Mouse (Mus musculus): ENCODE measurements around the gene Pgbd1. TPM values are rescaled to one million over a fixed set of nuclear protein-coding genes. Genes with fewer than 3 reads are reported as not detected.

The Pgbd1 gene
- 0.19 and 0.25 TPM in 2 replicates for polyA plus RNA-seq (2012; rRNA removed)

DNA sequence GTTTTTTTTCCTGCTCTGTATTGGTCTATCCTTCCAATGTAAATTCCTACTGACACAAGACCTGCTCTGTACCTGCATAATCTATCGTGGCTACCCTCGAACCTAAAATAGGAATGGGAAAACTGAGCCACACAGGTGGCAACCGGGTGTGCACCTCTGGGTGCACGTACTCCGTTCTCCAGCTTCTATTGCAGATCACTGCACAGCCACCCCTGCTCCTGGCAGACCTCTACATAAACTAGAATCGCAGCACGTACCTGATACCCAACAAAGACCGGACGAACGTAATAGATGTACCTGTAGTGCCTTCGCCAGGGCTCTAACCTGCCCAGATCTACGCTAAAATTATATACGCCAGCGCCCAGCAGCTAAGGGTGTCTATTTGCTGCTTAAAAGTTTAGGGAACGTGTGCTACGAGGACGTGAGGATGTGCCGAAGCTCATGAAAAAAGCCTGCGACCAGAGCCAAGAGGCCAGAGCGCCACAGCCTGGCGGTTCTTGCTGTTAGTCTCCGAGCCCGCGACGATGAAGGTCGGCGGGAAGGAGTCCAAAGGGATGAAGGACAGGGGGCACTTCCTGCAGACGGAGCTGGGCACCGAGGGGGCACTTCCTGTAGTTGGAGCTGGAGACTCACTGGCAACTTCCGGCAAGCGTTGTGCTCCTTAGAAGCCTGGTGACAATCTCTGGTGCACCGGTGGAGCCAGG lies at the start of gene Pgbd1:
Pgbd1 (minus strand) TSS at position 556 of the 704 bp plus-strand sequence.

DNA sequence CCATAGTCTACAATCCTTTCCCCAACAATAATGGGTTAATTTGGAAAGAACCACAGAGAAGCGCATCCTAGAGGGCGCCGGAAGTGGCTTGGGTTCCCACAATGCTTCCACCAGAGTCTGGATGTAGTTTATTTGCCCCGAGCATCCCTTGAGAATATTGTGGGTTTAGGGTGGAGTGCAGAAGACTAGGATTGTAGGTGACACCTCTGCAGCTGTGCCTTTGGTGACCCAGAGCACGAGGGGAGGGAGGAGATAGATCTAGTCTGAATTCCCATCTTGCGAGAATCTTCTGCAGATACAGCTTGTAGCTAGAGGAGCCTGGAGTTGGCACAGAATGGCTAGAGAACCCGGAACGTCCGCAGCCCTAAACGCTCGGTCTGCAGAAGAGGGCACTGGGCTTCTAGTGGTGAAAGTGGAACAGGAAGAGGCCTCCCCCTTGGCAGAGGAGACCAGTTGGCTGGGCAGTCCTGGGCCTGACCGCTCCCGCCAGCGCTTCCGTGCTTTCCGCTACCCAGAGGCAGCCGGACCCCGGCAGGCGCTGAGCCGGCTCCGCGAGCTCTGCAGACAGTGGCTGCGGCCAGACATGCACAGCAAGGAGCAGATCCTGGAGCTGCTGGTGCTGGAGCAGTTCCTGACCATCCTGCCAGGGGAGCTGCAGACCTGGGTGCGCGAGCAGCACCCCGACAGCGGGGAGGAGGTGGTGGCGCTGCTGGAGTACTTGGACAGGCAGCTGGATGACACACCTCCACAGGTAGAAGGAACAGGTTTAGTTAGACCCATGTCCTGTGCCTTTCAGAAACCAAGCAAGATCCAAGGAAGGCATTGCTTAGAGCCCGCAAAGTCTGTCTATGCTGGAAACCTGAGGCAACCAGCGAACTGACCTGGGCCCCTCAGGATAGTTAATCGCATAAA lies 38.2 kb upstream of the Pgbd1 start, which contains the start of the genes Zkscan4 and Gm10065:
Zkscan4 (plus strand) TSS at position 149 of the 912 bp plus-strand sequence.
Gm10065 (minus strand) TSS at position 683 of the 912 bp plus-strand sequence.

DNA sequence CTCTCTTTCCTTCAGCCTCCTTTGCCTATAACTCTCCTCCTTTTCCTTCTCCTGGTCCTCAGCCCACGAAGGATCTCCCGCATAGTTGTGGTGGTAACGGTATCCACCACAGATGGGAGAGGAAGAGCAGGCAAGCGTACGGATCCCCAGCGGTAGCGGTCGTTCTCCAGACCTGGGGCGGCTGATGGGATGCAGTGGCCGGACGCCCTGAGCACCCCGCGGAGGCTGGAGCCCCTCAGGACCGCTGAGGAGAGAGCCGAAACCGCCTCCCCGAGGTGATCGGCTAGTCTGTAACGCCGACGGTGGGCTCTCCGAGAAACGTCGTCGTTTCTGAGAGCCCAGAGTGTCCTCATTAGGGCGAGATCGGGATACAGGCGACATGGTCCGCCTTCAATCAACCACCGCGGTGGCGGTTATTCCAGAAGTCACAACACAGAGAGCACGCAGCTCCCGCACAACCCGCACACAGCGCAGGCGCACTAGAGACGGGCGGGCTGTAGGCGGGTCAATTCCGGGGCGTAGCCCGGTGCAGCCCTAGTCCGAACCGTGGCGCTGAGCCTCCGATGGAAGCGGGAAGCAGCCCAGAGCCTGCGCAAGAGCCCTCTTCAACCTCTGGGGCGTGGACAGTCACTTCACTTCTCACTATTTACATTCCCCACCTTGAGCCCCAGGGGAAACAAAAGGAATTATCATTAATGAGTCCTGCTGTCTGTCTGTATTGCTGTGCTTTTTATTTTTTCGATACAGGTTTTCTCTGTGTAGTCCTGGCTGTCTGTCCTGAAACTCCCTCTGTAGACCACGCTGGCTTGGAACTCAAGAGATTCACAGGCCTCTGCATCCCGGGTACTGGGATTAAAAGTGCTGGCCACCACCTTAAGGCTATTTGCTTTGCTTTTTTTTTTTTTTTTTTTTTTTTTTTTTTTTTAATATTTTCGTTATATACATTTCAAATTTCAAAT lies 27.5 kb upstream of the Pgbd1 start, which contains the start of gene Nkapl:
Nkapl (minus strand) TSS at position 449 of the 959 bp plus-strand sequence.

DNA sequence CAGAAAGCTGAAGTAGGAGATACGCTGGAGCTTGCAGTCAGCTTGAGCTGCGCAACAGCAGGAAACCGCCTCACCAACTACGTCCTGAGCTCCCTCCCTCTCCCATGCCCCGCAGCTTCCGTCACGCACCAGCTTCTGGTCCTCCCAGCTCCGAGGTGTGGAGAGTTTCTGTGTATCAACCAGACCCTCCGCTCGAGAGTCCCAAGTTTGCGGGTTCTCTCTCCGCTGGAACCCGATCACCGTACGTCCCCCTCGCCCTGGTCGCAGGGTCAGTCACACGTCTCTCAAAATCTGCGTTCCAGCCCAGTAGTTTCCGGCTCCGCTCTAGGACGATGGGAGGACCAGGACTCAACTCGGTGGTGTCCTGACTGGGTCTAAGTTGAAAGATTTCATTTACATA lies 12.6 kb upstream of the Pgbd1 start, which contains the start of gene Zscan26:
Zscan26 (minus strand) TSS at position 282 of the 400 bp plus-strand sequence.

DNA sequence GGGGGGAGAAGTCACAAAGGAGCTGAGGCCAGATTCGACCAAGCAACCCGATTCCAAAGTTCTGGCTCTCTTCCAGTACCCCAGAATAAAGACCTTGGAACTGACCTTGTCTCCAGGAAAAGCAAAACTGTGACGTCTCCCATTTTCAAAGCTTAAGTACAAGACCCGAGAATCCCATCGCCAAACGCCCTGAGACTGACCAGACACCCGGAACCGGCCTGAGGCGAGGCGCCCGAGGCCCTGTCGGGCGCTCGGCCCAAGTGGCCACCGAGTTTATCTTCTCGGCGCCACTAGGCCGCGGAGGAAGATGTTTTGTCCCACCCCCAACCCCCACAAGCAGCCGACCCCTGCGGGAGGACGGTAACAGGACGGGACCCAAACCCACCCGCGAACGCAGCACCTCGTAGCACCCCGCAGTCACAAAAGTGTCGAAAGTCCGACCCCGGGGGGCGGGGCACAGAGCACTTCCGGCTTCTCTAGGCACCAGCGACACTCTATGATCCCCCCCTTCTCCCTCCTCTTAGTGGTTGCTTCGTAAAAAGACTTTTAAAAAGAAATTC lies 38.5 kb downstream of the Pgbd1 start, which contains the start of gene Zkscan3:
Zkscan3 (minus strand) TSS at position 469 of the 560 bp plus-strand sequence.

Other genes with a start within 250 kb of the Pgbd1 start
- gene Gpx5, start 148.3 kb downstream of the Pgbd1 start, polyA plus RNA-seq (2012; rRNA removed), result not detected in 2 replicates
- not detected in 2 replicates for gene Gpx6, start 128.9 kb downstream of the Pgbd1 start, polyA plus RNA-seq (2012; rRNA removed)
- gene Olfr1367, start 94.1 kb downstream of the Pgbd1 start, polyA plus RNA-seq (2012; rRNA removed), result not detected in 2 replicates
- 0.37 and 0.41 TPM in 2 replicates for gene Zscan12, start 78.2 kb downstream of the Pgbd1 start, polyA plus RNA-seq (2012; rRNA removed)
- gene Zkscan3, start 38.3 kb downstream of the Pgbd1 start, polyA plus RNA-seq (2012; rRNA removed), result 17.4 and 19.1 TPM in 2 replicates
- 5.5 and 6.3 TPM in 2 replicates for gene Zscan26, start 12.7 kb upstream of the Pgbd1 start, polyA plus RNA-seq (2012; rRNA removed)
- 0.24 and 0.31 TPM in 2 replicates for gene Nkapl, start 27.5 kb upstream of the Pgbd1 start, polyA plus RNA-seq (2012; rRNA removed)
- 0.27 and 0.69 TPM in 2 replicates for gene Zkscan4, start 37.8 kb upstream of the Pgbd1 start, polyA plus RNA-seq (2012; rRNA removed)
- not detected in 2 replicates for gene Gm10065, start 38.4 kb upstream of the Pgbd1 start, polyA plus RNA-seq (2012; rRNA removed)
- gene AK157302, start 54.2 kb upstream of the Pgbd1 start, polyA plus RNA-seq (2012; rRNA removed), result 0.09 and 0.13 TPM in 2 replicates
- 18.9 and 28.5 TPM in 2 replicates for gene Gm11273, start 60.4 kb upstream of the Pgbd1 start, polyA plus RNA-seq (2012; rRNA removed)
- gene Zkscan8, start 90.1 kb upstream of the Pgbd1 start, polyA plus RNA-seq (2012; rRNA removed), result 0.98 and 1.7 TPM in 2 replicates
- gene Olfr1366, start 101.8 kb upstream of the Pgbd1 start, polyA plus RNA-seq (2012; rRNA removed), result not detected in 2 replicates
- gene Olfr1535, start 118.8 kb upstream of the Pgbd1 start, polyA plus RNA-seq (2012; rRNA removed), result not detected in 2 replicates
- gene Olfr1364, start 140.7 kb upstream of the Pgbd1 start, polyA plus RNA-seq (2012; rRNA removed), result not detected in 2 replicates
- not detected in 2 replicates for gene Olfr1362, start 173.0 kb upstream of the Pgbd1 start, polyA plus RNA-seq (2012; rRNA removed)
- gene Olfr11, start 201.5 kb upstream of the Pgbd1 start, polyA plus RNA-seq (2012; rRNA removed), result not detected in 2 replicates
- not detected in 2 replicates for gene Olfr1361, start 222.3 kb upstream of the Pgbd1 start, polyA plus RNA-seq (2012; rRNA removed)
- not detected in 2 replicates for gene Olfr1360, start 236.3 kb upstream of the Pgbd1 start, polyA plus RNA-seq (2012; rRNA removed)